Mouse (Mus musculus): ENCODE data around the gene Ssxb5.
"Not testable (repeated sequence)": the region's sequence is repeated elsewhere in the genome, so short reads cannot be mapped to it uniquely, and the experiment has no call there.

The Ssxb5 gene

DNA sequence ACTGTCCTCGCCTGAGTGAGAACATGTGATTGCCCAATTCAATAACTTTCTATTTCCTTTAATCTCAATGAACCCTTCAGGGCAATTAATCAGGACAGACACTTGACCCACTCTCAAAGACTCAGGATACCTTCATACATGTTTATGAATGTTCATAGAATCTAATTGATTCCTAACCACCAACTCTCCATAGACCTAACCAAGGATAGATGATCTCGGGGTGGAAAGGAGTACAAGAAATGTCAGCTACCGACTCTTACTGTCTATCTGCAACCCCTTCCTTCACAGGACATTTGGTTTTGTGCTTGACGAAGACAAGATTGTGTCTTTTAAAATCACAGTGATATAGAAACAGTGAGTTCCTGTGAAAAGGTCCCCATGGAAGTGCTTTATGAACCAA is at the start of gene Ssxb5:
TSS of gene Ssxb5 (plus strand) at position 301 of the 400 bp plus-strand sequence.
- DNase-seq: not testable (repeated sequence)

DNA sequence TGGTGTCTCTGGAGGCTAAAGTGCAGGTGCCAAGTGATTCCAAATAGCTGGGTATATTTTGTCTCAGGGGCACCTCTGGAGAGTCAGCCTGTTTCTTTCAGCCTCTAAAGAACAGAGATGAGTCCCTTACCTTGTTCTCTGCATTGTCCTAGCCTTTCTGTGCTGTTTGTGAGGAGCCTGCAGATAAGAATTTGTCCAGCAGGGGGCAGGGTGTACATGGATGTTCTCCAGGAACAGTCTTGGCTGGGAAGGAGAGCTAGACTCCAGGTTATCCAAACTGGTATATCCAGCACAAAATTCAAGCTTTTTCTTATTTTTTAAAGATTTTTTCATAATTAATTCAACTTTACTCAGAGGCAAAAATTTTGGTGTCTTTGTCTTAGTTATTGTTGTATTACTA is 28.6 kb downstream of the Ssxb5 start:
- DNase-seq: no peak

DNA sequence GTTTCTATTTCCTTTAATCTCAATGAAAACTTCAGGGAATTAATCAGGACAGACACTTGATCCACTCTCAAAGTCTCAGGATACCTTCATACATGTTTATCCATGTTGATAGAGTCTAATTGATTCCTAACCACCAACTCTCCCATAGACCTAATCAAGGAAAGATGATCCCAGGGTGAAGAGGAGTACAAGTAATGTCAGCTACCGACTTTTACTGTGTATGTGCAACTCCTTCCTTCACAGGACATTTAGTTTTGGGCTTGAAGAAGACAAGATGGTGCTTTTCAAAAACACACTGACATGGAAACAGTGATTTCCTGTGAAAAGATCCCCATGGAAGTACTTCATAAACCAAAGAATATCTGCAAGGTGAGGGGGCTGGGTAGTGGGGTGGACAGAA is 40.2 kb downstream of the Ssxb5 start, which contains the start of gene Gm6592:
TSS of gene Gm6592 (plus strand) at position 301 of the 400 bp plus-strand sequence.
- DNase-seq: no peak

DNA sequence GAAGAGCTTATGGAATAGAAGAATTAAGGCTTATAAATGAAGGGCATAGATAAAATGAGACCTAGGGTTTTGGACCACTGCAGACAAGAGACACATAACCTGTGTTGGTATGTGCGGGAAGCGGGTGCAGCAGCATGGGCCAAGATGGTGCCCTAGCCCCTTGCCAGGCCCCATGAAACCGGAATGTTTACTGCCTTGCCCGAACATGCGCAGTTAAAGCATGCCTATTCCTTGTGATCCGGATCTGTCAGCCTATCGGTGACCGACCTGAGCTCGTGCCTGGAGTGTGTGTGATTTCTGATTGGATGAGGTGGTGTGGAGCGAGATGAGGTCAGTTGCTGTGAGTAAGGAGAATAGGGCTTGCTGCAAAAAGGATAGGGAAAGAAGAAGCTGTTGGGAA is 49.0 kb downstream of the Ssxb5 start:
- DNase-seq: no peak
